Mouse (Mus musculus): ENCODE data around the gene Top3a.

DNA sequence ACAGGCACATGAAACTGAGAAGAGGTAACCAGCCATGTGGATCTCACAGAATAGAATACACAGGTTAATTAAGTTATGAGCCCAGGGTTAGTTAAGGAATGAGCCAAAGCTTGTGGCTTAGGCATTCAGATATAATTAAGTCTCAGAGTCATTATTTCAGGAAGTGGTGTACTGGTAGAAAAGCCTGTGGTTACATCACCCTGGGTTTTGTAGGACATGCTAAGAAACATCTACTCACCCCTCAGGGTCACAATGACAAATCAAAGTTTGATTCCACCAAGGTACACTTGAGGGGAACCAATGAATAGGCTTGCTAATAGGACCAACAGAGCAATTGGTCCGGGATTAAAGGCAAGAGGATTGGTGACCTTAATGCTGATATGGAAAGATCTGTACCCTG is 49.5 kb upstream of the Top3a start:
- TF ChIP-seq CTCF (IDR thresholded peaks at IDR 0.05; ENCODE audit: low read depth, low read length) (no peak), POLR2A (IDR thresholded peaks at IDR 0.05; ENCODE audit: extremely low read depth, insufficient read depth, low read length) (no peak)
